Mouse (Mus musculus) liver, postnatal 0 days (tissue): ENCODE measurements at regions not wholly inside any gene's neighbourhood (a gene's known extent, or its start where the extent isn't known, plus 50 kb on each side); places are given as distances from the start of the nearest gene placed in this dataset.

Experiments
- ATAC-seq: fragments of 200-750 bp; cut with Nextera tagmentation; 2 replicates; pipeline ENCODE4 v1.8.0; 2017; ENCODE audit warnings: mild to moderate bottlenecking, moderate library complexity
- DNase-seq: peaks from one replicate; pipeline ENCODE4 v3.0.0-alpha.2; 2016
- H3K27ac ChIP-seq: fragments of 300-500 bp; sonication (generic); 2 replicates; pipeline ENCODE4 v1.5.1; 2014; ENCODE audit warnings: antibody characterized with exemption, moderate library complexity, mild to moderate bottlenecking, low read depth
- H3K27me3 ChIP-seq: fragments of 300-500 bp; sonication (generic); 2 replicates; pipeline ENCODE4 v1.6.1; 2014; ENCODE audit warnings: low read length, control low read depth, mixed read lengths; ENCODE audit not compliant: insufficient read depth
- H3K36me3 ChIP-seq: fragments of 300-500 bp; sonication (generic); replicated peaks from 2 replicates; pipeline ENCODE4 v1.6.1; 2014; ENCODE audit warnings: mild to moderate bottlenecking, control low read depth, low read length, moderate library complexity, mixed read lengths; ENCODE audit not compliant: insufficient read depth
- H3K4me1 ChIP-seq: fragments of 300-500 bp; sonication (generic); 2 replicates; pipeline ENCODE4 v1.6.1; 2014; ENCODE audit warnings: antibody characterized with exemption, mild to moderate bottlenecking, control low read depth; ENCODE audit not compliant: insufficient read depth
- H3K4me2 ChIP-seq: fragments of 300-500 bp; sonication (generic); 2 replicates; pipeline ENCODE4 v1.6.1; 2014; ENCODE audit warnings: low read depth, mild to moderate bottlenecking, low read length, moderate library complexity, mixed read lengths
- H3K4me3 ChIP-seq: fragments of 300-500 bp; sonication (generic); 2 replicates; pipeline ENCODE4 v1.5.1; 2014; ENCODE audit warnings: low read depth, low read length
- H3K9ac ChIP-seq: fragments of 300-500 bp; sonication (generic); replicated peaks from 2 replicates; pipeline ENCODE4 v1.6.1; 2014; ENCODE audit warnings: mild to moderate bottlenecking, moderate library complexity
- H3K9me3 ChIP-seq: fragments of 300-500 bp; sonication (generic); 2 replicates; pipeline ENCODE4 v1.6.1; 2016; ENCODE audit warnings: mild to moderate bottlenecking, control low read depth, low read length, mixed read lengths
- CTCF ChIP-seq: sonication (generic); IDR thresholded peaks from 2 replicates; pipeline ENCODE4 v1.5.1; 2016; ENCODE audit warnings: antibody characterized with exemption, low read depth
- EP300 ChIP-seq: IDR thresholded peaks from 2 replicates; pipeline ENCODE4 v1.6.1; 2016; ENCODE audit warnings: antibody characterized with exemption, low read depth, mild to moderate bottlenecking
- WGBS: fragments of 180-500 bp; shearing (Covaris S2); extraction: QIAGEN DNeasy Blood & Tissue Kit; methylation state at CpG from one replicate; pipeline ENCODE4 v1.1.7; 2014; ENCODE audit not compliant: insufficient replicate concordance; 5-methylcytosine and 5-hydroxymethylcytosine counted together

DNA sequence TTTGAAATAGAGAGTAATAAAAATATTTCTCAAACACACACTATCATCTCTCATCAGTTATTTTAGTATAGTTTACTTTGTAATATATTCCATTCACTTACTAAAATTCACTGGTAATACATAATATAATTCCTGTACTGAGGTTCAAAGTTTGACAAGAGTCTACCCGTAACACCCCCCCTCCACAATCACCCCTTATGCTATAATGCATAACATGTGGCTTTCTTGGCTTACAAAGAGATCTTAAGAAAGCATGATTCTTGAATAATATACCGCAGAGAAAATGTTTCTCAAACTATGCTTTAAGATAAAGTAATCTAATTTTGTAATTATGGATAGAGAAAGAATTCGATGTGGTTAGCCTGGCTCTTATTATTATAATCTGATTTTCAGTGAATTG is 539.7 kb downstream of the Gm11232 start:
- H3K4me1 ChIP-seq, result no peaks in the 10 kb centered on the region
- H3K4me2 ChIP-seq, result no peak overlapping the region
- H3K27ac ChIP-seq, result no peak overlapping the region
- no peaks in the 10 kb centered on the region for H3K27me3 ChIP-seq
- WGBS, result 77% methylated on average over 3 of the region's 3 CpGs
- H3K36me3 ChIP-seq, result no peaks in the 10 kb centered on the region
- H3K9ac ChIP-seq, result no peak overlapping the region
- DNase-seq (no peak), ATAC-seq (no peak)
- TF ChIP-seq CTCF (no peak), EP300 (no peak)
- H3K4me3 ChIP-seq, result no peak overlapping the region
- no peaks in the 10 kb centered on the region for H3K9me3 ChIP-seq

DNA sequence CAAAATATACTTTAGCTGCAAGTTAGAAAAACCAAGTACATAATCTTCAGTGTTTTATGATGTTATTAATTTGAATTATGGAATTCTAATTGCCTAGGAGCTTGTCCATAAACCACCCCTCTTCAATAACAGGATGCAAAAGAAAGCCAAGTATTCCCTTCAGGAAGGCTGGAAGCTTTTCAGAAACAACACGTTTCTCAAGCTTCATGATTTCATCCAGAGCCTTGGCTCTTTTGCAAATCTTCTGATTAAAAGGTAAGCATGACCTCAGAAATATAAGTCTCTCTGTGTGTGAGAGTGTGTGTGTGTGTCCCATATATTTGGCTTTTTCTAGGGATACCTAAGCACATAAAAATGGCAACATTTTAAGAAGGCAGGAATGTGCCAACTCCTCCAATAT is 570.0 kb downstream of the Gm11232 start:
- DNase-seq (no peak), ATAC-seq (no peak)
- WGBS, result 41% methylated on average over 1 of the region's 1 CpGs
- Histone ChIP-seq H3K9me3 (no peaks in the 10 kb centered on the region), H3K27ac (no peak overlapping the region), H3K27me3 (no peaks in the 10 kb centered on the region), H3K36me3 (no peaks in the 10 kb centered on the region), H3K4me1 (no peaks in the 10 kb centered on the region), H3K9ac (no peak overlapping the region), H3K4me3 (no peak overlapping the region), H3K4me2 (no peak overlapping the region)
- no peak for TF ChIP-seq CTCF
- TF ChIP-seq EP300, result no peak

DNA sequence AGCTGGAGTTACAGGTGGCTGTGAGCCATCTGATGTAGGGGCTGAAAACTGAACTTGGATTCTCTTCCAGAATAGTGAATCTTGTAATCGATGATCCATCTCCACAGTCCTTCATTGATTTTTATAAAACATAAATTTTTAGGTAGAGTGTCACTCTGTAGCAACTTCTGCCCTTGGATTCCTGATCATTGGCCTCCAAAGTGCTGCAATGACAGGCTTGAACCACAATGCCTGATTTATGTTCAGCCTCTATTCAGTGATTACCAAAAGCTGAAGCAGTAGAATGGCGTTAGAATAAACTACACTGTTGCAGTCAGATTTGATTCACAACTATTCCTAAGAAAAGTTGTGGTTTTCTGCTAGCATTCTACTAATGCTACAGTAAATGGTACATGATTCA is 580.1 kb downstream of the Gm11232 start:
- Histone ChIP-seq H3K36me3 (no peaks in the 10 kb centered on the region), H3K9ac (no peak overlapping the region), H3K4me3 (no peak overlapping the region), H3K9me3 (no peaks in the 10 kb centered on the region), H3K27me3 (no peaks in the 10 kb centered on the region), H3K4me2 (no peak overlapping the region), H3K27ac (no peak overlapping the region), H3K4me1 (no peaks in the 10 kb centered on the region)
- no peak for TF ChIP-seq CTCF
- no peak for TF ChIP-seq EP300
- 56% methylated on average over 2 of the region's 2 CpGs for WGBS
- ATAC-seq (no peak), DNase-seq (no peak)

DNA sequence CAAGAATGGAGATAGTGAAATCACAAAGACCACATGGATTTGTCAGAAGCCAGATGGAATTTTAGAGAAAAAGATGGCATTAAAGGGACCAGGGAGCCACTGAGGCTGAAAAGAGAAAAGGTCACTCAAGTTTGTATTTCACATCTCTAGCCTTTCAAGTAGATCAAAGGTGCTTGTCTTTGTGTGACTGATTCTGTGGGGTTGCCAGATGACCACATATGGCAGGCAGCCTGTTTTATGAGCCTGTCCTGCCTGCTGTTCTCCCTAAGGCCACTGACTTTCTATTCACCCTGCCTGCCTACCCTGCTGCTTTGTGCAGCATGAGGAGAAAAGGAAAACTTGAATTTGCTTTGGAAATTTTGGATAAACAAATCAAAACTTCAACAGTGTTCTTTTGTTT is 592.0 kb downstream of the Gm11232 start:
- TF ChIP-seq EP300 (no peak), CTCF (no peak)

DNA sequence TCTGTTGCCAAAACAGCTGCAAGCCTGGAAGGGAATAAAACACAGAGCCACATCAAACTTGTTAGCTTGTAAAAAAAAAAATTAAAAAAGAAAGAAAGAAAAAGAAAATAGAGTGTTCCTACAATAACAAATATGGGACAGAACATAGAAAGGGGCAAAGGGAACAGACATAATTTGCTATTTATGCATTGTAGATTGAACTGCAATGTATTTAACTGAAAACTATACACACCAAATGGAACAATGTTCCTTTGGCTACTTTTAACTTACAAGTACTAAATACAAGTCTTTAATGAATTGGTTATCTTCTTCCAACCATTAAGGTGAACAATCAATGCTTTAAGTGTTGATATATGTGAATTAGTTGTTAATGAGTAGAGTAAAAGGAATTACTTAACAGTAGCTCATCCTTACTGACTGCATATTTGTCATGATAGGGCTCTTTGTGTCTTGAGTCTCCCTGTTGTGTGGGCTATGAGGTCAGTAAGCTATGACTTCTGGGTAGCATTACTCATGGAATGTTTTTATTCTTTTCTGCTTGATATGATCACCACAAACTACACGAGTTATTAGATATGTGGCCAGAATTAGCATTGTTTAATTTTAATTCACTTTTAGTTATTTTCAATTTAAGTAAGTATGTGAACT is 597.0 kb upstream of the Megf9 start:
- no peaks in the 10 kb centered on the region for H3K27me3 ChIP-seq
- DNase-seq (no peak), ATAC-seq (no peak)
- H3K27ac ChIP-seq, result no peak overlapping the region
- 60% methylated on average over 1 of the region's 1 CpGs for WGBS
- H3K9ac ChIP-seq, result no peak overlapping the region
- no peak for TF ChIP-seq EP300
- no peak for TF ChIP-seq CTCF
- H3K9me3 ChIP-seq, result no peaks in the 10 kb centered on the region
- no peak overlapping the region for H3K4me2 ChIP-seq
- no peaks in the 10 kb centered on the region for H3K36me3 ChIP-seq
- no peak overlapping the region for H3K4me3 ChIP-seq
- H3K4me1 ChIP-seq, result no peaks in the 10 kb centered on the region

More for the DNA sequence above, 592.0 kb downstream of the Gm11232 start:
- Histone ChIP-seq H3K4me2 (no peak overlapping the region), H3K36me3 (no peaks in the 10 kb centered on the region), H3K9ac (no peak overlapping the region), H3K9me3 (no peaks in the 10 kb centered on the region), H3K4me3 (no peak overlapping the region), H3K27ac (no peak overlapping the region), H3K4me1 (no peaks in the 10 kb centered on the region), H3K27me3 (no peaks in the 10 kb centered on the region)
- DNase-seq (no peak), ATAC-seq (no peak)

DNA sequence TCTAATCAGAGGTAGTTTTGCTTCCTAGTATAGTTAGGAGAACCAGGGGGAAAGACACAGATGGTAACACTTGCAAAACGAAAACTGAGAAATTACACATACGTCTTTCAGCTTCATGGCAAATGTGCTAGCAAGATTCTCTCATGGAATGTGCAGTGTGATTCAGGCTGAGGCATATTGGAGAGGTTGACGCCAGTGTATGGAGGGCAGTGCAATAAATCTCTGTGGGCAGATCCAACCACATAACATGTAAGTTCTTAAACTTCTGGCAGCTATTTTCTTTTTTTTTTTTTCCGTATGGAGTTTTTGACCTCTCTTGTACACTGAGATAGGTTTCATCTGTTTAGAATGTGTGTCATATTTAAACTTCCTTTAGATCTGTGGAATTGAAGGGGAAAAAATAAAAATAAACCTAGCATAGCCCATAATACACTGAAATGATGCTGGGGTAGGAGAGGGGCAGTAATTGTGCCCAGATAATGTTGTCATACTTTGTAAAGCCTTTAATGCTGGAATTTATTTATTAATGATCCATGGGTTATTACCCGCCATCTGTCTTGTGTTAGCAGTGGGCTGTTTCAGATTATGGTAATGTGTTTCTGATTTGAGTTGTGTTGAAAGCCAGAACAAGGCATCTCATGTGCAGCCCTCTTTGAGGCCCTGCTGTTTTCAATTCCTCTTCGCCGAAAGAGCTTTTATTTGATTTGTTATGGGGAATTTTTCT is 596.3 kb upstream of the Megf9 start:
- TF ChIP-seq CTCF (no peak), EP300 (no peak)
- H3K9me3 ChIP-seq, result no peaks in the 10 kb centered on the region
- no peak overlapping the region for H3K4me3 ChIP-seq
- H3K4me2 ChIP-seq, result no peak overlapping the region
- H3K4me1 ChIP-seq, result no peaks in the 10 kb centered on the region
- DNase-seq (no peak), ATAC-seq (no peak)
- no peaks in the 10 kb centered on the region for H3K27me3 ChIP-seq
- WGBS, result 77% methylated on average over 7 of the region's 7 CpGs
- H3K36me3 ChIP-seq, result no peaks in the 10 kb centered on the region
- H3K27ac ChIP-seq, result no peak overlapping the region
- no peak overlapping the region for H3K9ac ChIP-seq
